Mouse (Mus musculus): ENCODE results near the gene Sult6b1.

DNA sequence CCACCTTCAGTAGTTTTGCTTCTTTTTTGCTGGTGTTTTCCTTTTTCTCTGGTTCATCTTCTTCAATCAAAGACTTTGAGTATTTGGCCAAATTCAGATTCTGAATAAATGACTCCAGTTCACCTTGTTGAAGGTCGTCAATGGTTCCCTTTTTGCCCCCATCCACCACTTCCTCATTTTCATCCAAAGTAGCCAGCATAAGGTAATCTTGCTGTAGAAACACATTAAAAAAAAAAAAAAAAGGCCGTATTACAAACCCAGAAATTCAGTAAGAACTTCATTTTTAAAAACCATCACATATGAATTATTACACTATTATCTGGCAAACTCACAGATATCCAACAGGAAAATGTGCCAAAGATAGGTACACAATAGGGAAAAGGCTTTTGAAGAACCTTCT, 29.1 kb upstream of the Sult6b1 start:
- TF ChIP-seq CTCF (IDR thresholded peaks at IDR 0.05; ENCODE audit: low read depth) (no peak), EP300 (IDR thresholded peaks at IDR 0.05; ENCODE audit: low read depth) (no peak)

Measured in heart, postnatal 0 days (tissue).